Mouse (Mus musculus) fibroblast of lung, adult 2 months (primary cell): ENCODE measurements around the gene Slc2a12.
A peak's percentile ranks its signal among the peaks of the same experiment; 100 is the strongest.

ENCODE experiments used
- DNase-seq: peaks from one replicate; pipeline ENCODE4 v3.0.0-alpha.2; 2011; ENCODE audit warnings: low read depth

Slc2a12 gene

GRCm38 (mm10) chr10:22728257-22728656 lies 83.4 kb downstream of the Slc2a12 start:
- DNase-seq = no peak

- no peak for DNase-seq
Observed at GRCm38 (mm10) chr10:22730266-22730991, 85.6 kb downstream of the Slc2a12 start.

- no peak for DNase-seq
Observed at GRCm38 (mm10) chr10:22730992-22731271, 86.1 kb downstream of the Slc2a12 start.

GRCm38 (mm10) chr10:22731272-22732093 lies 86.7 kb downstream of the Slc2a12 start, which contains the start of gene Tbpl1:
Gene Tbpl1 (minus strand): TSS chr10:22731938.
- peak; percentile 91 for DNase-seq

- no peak for DNase-seq
Observed at GRCm38 (mm10) chr10:22732181-22732580, 87.4 kb downstream of the Slc2a12 start.

GRCm38 (mm10) chr10:22745922-22746321 lies 101.1 kb downstream of the Slc2a12 start:
- no peak for DNase-seq

- DNase-seq = no peak
Observed at GRCm38 (mm10) chr10:22746334-22747322, 101.8 kb downstream of the Slc2a12 start.

GRCm38 (mm10) chr10:22751175-22751682 lies 106.4 kb downstream of the Slc2a12 start:
- DNase-seq = no peak
